Mouse (Mus musculus): Measurements from ENCODE around the gene Slc9a1. TPM values are rescaled to one million over a fixed set of nuclear protein-coding genes. Genes with fewer than 3 reads are reported as not detected.

The Slc9a1 gene
- polyA plus RNA-seq, 1 experiment: 32.5 TPM

- DNase-seq (ENCODE audit: low read depth, low spot score): no peak
- 24% methylated on average over 7 of the region's 7 CpGs for WGBS
Measured at GRCm38 (mm10) chr4:133371621-133372277, 2.2 kb downstream of the Slc9a1 start.

- WGBS: 29% methylated on average over 6 of the region's 6 CpGs
- DNase-seq (ENCODE audit: low read depth, low spot score): no peak
Measured at GRCm38 (mm10) chr4:133372278-133372665, 2.8 kb downstream of the Slc9a1 start.

GRCm38 (mm10) chr4:133374011-133374410 is 4.5 kb downstream of the Slc9a1 start:
- WGBS: 73% methylated on average over 4 of the region's 4 CpGs
- DNase-seq (ENCODE audit: low read depth, low spot score): no peak

GRCm38 (mm10) chr4:133375812-133376577 is 6.5 kb downstream of the Slc9a1 start:
- 49% methylated on average over 10 of the region's 10 CpGs for WGBS
- no peak for DNase-seq (ENCODE audit: low read depth, low spot score)

GRCm38 (mm10) chr4:133378236-133379045 is 8.9 kb downstream of the Slc9a1 start:
- no peak for DNase-seq (ENCODE audit: low read depth, low spot score)
- 10% methylated on average over 13 of the region's 13 CpGs for WGBS

- WGBS: 29% methylated on average over 5 of the region's 5 CpGs
- no peak for DNase-seq (ENCODE audit: low read depth, low spot score)
Measured at GRCm38 (mm10) chr4:133379046-133379347, 9.5 kb downstream of the Slc9a1 start.

GRCm38 (mm10) chr4:133379861-133380260 is 10.4 kb downstream of the Slc9a1 start:
- DNase-seq (ENCODE audit: low read depth, low spot score): no peak
- WGBS: 24% methylated on average over 3 of the region's 3 CpGs

- WGBS: 67% methylated on average over 6 of the region's 6 CpGs
- no peak for DNase-seq (ENCODE audit: low read depth, low spot score)
Measured at GRCm38 (mm10) chr4:133380532-133380931, 11.0 kb downstream of the Slc9a1 start.

GRCm38 (mm10) chr4:133381141-133381540 is 11.6 kb downstream of the Slc9a1 start:
- WGBS: 40% methylated on average over 8 of the region's 8 CpGs
- no peak for DNase-seq (ENCODE audit: low read depth, low spot score)

GRCm38 (mm10) chr4:133386061-133386797 is 16.7 kb downstream of the Slc9a1 start:
- DNase-seq (ENCODE audit: low read depth, low spot score): no peak
- WGBS: 49% methylated on average over 7 of the region's 7 CpGs

GRCm38 (mm10) chr4:133387053-133387452 is 17.5 kb downstream of the Slc9a1 start:
- DNase-seq (ENCODE audit: low read depth, low spot score): no peak

GRCm38 (mm10) chr4:133388781-133389552 is 19.5 kb downstream of the Slc9a1 start:
- DNase-seq (ENCODE audit: low read depth, low spot score): no peak
- WGBS: 78% methylated on average over 16 of the region's 16 CpGs

- DNase-seq (ENCODE audit: low read depth, low spot score): no peak
- 92% methylated on average over 2 of the region's 2 CpGs for WGBS
Measured at GRCm38 (mm10) chr4:133390042-133390441, 20.5 kb downstream of the Slc9a1 start.

- 84% methylated on average over 6 of the region's 6 CpGs for WGBS
- no peak for DNase-seq (ENCODE audit: low read depth, low spot score)
Measured at GRCm38 (mm10) chr4:133390585-133390984, 21.1 kb downstream of the Slc9a1 start.

- 26% methylated on average over 18 of the region's 18 CpGs for WGBS
- DNase-seq (ENCODE audit: low read depth, low spot score): no peak
Measured at GRCm38 (mm10) chr4:133391185-133392040, 21.9 kb downstream of the Slc9a1 start.

- 42% methylated on average over 4 of the region's 4 CpGs for WGBS
- DNase-seq (ENCODE audit: low read depth, low spot score): no peak
Measured at GRCm38 (mm10) chr4:133394981-133395573, 25.6 kb downstream of the Slc9a1 start.

- no peak for DNase-seq (ENCODE audit: low read depth, low spot score)
- WGBS: 85% methylated on average over 2 of the region's 2 CpGs
Measured at GRCm38 (mm10) chr4:133396079-133396478, 26.6 kb downstream of the Slc9a1 start.

GRCm38 (mm10) chr4:133397299-133397698 is 27.8 kb downstream of the Slc9a1 start:
- 71% methylated on average over 5 of the region's 5 CpGs for WGBS

More at GRCm38 (mm10) chr4:133397299-133397698, 27.8 kb downstream of the Slc9a1 start:
- DNase-seq (ENCODE audit: low read depth, low spot score): no peak

Data from large intestine, adult 2 months (tissue).